9 mouse cellular contexts compared by ENCODE assay signal in genomic region chr8:57328161-57328920, GRCm38 (mm10). TPM values are rescaled to one million over a fixed set of nuclear protein-coding genes. Genes with fewer than 3 reads are reported as not detected.
DNase-seq lines count a peak whose midpoint lies in the region; ATAC-seq lines count a peak whose summit lies in the region.
"Had no signal": no experiment of that assay in that cellular context is flagged by ENCODE, and none has a peak within 500 bp of the region (broad histone marks: within the 10 kb centered on the region; RNA-seq: fewer than 3 reads in every experiment).

No protein-coding gene starts in this region.

- peak; percentile 81 for ATAC-seq in forebrain, embryonic 14.5 days
- no peak for ATAC-seq in liver, embryonic 13.5 days (ENCODE audit: low read depth)
- peak; percentile 81 for ATAC-seq in neural tube, embryonic 14.5 days (ENCODE audit: low read depth)

- H3K9ac ChIP-seq in forebrain, embryonic 14.5 days (ENCODE audit: low read length), result no peak overlapping the region
- H3K9ac ChIP-seq in liver, embryonic 13.5 days, result no peak overlapping the region
- no peak overlapping the region for H3K9ac ChIP-seq in neural tube, embryonic 14.5 days (replicated peaks; ENCODE audit: low read depth, low read length)

- no peaks in the 10 kb centered on the region for H3K9me3 ChIP-seq in forebrain, embryonic 14.5 days (replicated peaks; ENCODE audit: control insufficient read depth, low read length)
- no peaks in the 10 kb centered on the region for H3K9me3 ChIP-seq in liver, embryonic 13.5 days (replicated peaks)
- H3K9me3 ChIP-seq in neural tube, embryonic 14.5 days (ENCODE audit: control insufficient read depth, low read length), result no peaks in the 10 kb centered on the region

- intact Hi-C loops in heart, postnatal 36 days (cut with DNase I), result loop anchor here (10.0 kb wide), 1 partner anchor 774 kb away; the partner anchor contains the start of genes Cep44 and Fbxo8

- H3K27ac ChIP-seq in forebrain, embryonic 14.5 days (ENCODE audit: low read depth, low read length), result no peak overlapping the region
- no peak overlapping the region for H3K27ac ChIP-seq in liver, embryonic 13.5 days
- H3K27ac ChIP-seq in neural tube, embryonic 14.5 days (ENCODE audit: low read depth, low read length), result no peak overlapping the region

- DNase-seq in kidney, adult 18-20 months, result peak; percentile 17
- no peak for DNase-seq in kidney, adult 11 months
- DNase-seq in forebrain, embryonic 14.5 days (ENCODE audit: low spot score), result peak; percentile 74
- DNase-seq in heart, postnatal 36 days, result peak; percentile 83 to 88
- DNase-seq in liver, embryonic 13.5 days, result no peak
- DNase-seq in layer of hippocampus, postnatal 10 days (ENCODE audit: low spot score in 2 of 2), result no peak
- no peak for DNase-seq in cerebellum, postnatal 14 days

- H3K27me3 ChIP-seq in forebrain, embryonic 14.5 days (replicated peaks; ENCODE audit: control insufficient read depth, insufficient read depth, low read length), result peaks cover 87% of the 10 kb centered on the region
- H3K27me3 ChIP-seq in liver, embryonic 13.5 days, result peaks cover 99% of the 10 kb centered on the region
- peaks cover 65% of the 10 kb centered on the region for H3K27me3 ChIP-seq in neural tube, embryonic 14.5 days (ENCODE audit: control insufficient read depth, insufficient read depth, low read length)

- peak overlapping the region; percentile 12; the same call in 1 of the 2 replicates for H3K4me2 ChIP-seq in forebrain, embryonic 14.5 days (ENCODE audit: low read length)
- peak overlapping the region; percentile 25 for H3K4me2 ChIP-seq in liver, embryonic 13.5 days
- H3K4me2 ChIP-seq in neural tube, embryonic 14.5 days (ENCODE audit: low read depth, low read length), result no peak overlapping the region; the same call in 1 of the 2 replicates

- under 1% methylated on average over 42 of the region's 42 CpGs for WGBS in forebrain, embryonic 14.5 days
- WGBS in liver, embryonic 13.5 days (ENCODE audit: insufficient replicate concordance), result 1% methylated on average over 42 of the region's 42 CpGs
- under 1% methylated on average over 42 of the region's 42 CpGs for WGBS in neural tube, embryonic 14.5 days

- H3K4me1 ChIP-seq in forebrain, embryonic 14.5 days (ENCODE audit: control insufficient read depth, insufficient read depth, low read length), result no peaks in the 10 kb centered on the region
- H3K4me1 ChIP-seq in liver, embryonic 13.5 days (replicated peaks), result no peaks in the 10 kb centered on the region
- no peaks in the 10 kb centered on the region for H3K4me1 ChIP-seq in neural tube, embryonic 14.5 days (ENCODE audit: control insufficient read depth, insufficient read depth, low read length)

- H3K36me3 ChIP-seq in forebrain, embryonic 14.5 days (ENCODE audit: control insufficient read depth, insufficient read depth, low read length), result no peaks in the 10 kb centered on the region
- no peaks in the 10 kb centered on the region for H3K36me3 ChIP-seq in liver, embryonic 13.5 days
- H3K36me3 ChIP-seq in neural tube, embryonic 14.5 days (ENCODE audit: control insufficient read depth, insufficient read depth, low read length), result no peaks in the 10 kb centered on the region

- H3K4me3 ChIP-seq in forebrain, embryonic 14.5 days (ENCODE audit: low read depth, low read length), result peak overlapping the region; percentile 10; the same call in 1 of the 2 replicates
- peak overlapping the region; percentile 10 for H3K4me3 ChIP-seq in liver, embryonic 13.5 days (replicated peaks)
- H3K4me3 ChIP-seq in neural tube, embryonic 14.5 days (ENCODE audit: low read depth, low read length), result peak overlapping the region; percentile 17; the same call in 1 of the 2 replicates

RNA-seq across cellular contexts. Expression of gene Hand2, which starts 7.6 kb away (rescaled TPM):
- polyA plus RNA-seq in forebrain, embryonic 14.5 days (2014; fragmentation: Nextera tagmentation; extraction: Ambion mirVana), result not detected in 2 replicates
- 10 to 100 TPM; 53.8 to 68.2 TPM for total RNA-seq in heart, postnatal 36 days (2021)
- polyA plus RNA-seq in liver, embryonic 13.5 days (2015; fragmentation: Nextera tagmentation; extraction: Ambion mirVana), result 0.79 and 0.81 TPM in 2 replicates
- polyA plus RNA-seq in neural tube, embryonic 14.5 days (2014; fragmentation: Nextera tagmentation; extraction: Ambion mirVana), result not detected in 2 replicates
- not detected for total RNA-seq in layer of hippocampus, postnatal 10 days (2021)
- total RNA-seq: left cerebral cortex, postnatal 10 days had no signal

Comparison
In these comparisons a context has a peak if more than half of its experiments do, and no peak if none do; other contexts are left out.
1. DNase-seq: peak in kidney, adult 18-20 months (single experiment), forebrain, embryonic 14.5 days (single experiment) and heart, postnatal 36 days (2 of 2); none in kidney, adult 11 months (single experiment), liver, embryonic 13.5 days (single experiment), layer of hippocampus, postnatal 10 days (0 of 2) and cerebellum, postnatal 14 days (0 of 2).
2. Peak in every context shown above with its lines, with median percentiles within 50 percentile points of each other: H3K4me3 ChIP-seq.